Mouse (Mus musculus) olfactory bulb, adult 2 months (tissue): ENCODE measurements at regions not wholly inside any gene's neighbourhood (a gene's known extent, or its start where the extent isn't known, plus 50 kb on each side); places are given as distances from the start of the nearest gene placed in this dataset.

Experiments
- CTCF ChIP-seq: fragments of 200-500 bp; IDR thresholded peaks from 2 replicates; pipeline ENCODE4 v1.5.1; 2012; ENCODE audit warnings: low read depth, mild to moderate bottlenecking, low read length, moderate library complexity; ENCODE audit not compliant: insufficient read depth
- POLR2A ChIP-seq: fragments of 200-500 bp; IDR thresholded peaks from 2 replicates; pipeline ENCODE4 v1.6.1; 2012; ENCODE audit warnings: mild to moderate bottlenecking, low read depth, low read length, moderate library complexity; ENCODE audit not compliant: insufficient read depth

DNA sequence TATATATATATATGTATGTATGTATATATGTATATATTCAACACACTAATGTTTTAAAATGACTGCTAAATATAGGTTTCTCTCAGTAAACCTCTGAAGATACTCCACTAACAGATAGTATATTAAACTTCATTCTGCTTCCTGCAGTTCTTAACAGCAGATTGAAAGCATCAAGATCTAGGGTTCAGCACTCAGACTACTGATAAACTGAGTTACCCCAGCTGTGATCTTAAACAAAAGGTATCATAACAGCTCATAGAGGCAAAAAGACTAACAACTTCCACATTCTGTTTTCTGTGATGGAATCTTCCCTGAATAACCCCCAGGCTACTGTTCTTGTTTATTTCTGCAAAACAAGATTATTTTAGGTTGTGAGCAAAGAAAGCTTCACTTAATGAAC lies 564.8 kb downstream of the Arl4a start:
- TF ChIP-seq CTCF (no peak), POLR2A (no peak)
